In genomic region chr6:53995519-53995918, GRCm38 (mm10) we compare ENCODE assay signal across 16 mouse cellular contexts. TPM values are rescaled to one million over a fixed set of nuclear protein-coding genes. Genes with fewer than 3 reads are reported as not detected.
A peak's percentile ranks its signal among the peaks of the same experiment; 100 is the strongest.
DNase-seq lines count a peak whose midpoint lies in the region; ATAC-seq and TF ChIP-seq lines count a peak whose summit lies in the region.
"Had no signal": no experiment of that assay in that cellular context is flagged by ENCODE, and none has a peak within 500 bp of the region (broad histone marks: within the 10 kb centered on the region; RNA-seq: fewer than 3 reads in every experiment).

No protein-coding gene starts in this region.

- H3K9me3 ChIP-seq in liver, embryonic 14.5 days (ENCODE audit: control insufficient read depth, low read length), result no peaks in the 10 kb centered on the region
- H3K9me3 ChIP-seq in liver, embryonic 12.5 days (replicated peaks), result no peaks in the 10 kb centered on the region
- H3K9me3 ChIP-seq: neural tube, embryonic 12.5 days had no signal

- no peaks in the 10 kb centered on the region for H3K27me3 ChIP-seq in liver, embryonic 14.5 days (ENCODE audit: control insufficient read depth, insufficient read depth, low read length)
- H3K27me3 ChIP-seq in liver, embryonic 12.5 days (replicated peaks), result no peaks in the 10 kb centered on the region
- H3K27me3 ChIP-seq: neural tube, embryonic 12.5 days had no signal

- H3K9ac ChIP-seq in liver, embryonic 14.5 days (replicated peaks), result no peak overlapping the region
- H3K9ac ChIP-seq in liver, embryonic 12.5 days, result no peak overlapping the region
- H3K9ac ChIP-seq: neural tube, embryonic 12.5 days had no signal

- peak; percentile 34; the same call in 1 of the 2 replicates for TF ChIP-seq EP300 in liver, embryonic 14.5 days (IDR thresholded peaks at IDR 0.05; ENCODE audit: low read depth)

- DNase-seq in liver, embryonic 14.5 days (ENCODE audit: low read depth in 3 of 3, low spot score in 3 of 3), result no peak
- DNase-seq in adrenal gland, postnatal 25 days, result peak; percentile 11
- peak; percentile 21 to 24 for DNase-seq in kidney, postnatal 36 days
- no peak for DNase-seq in urinary bladder, postnatal 10 days (ENCODE audit: low spot score)
- DNase-seq in ovary, postnatal 14 days (ENCODE audit: low spot score), result no peak
- DNase-seq: cerebellum, adult 11-12 months; embryo, embryonic 11 days; heart, postnatal 14 days; right cerebral cortex, postnatal 14 days had no signal

- no peak overlapping the region for H3K4me3 ChIP-seq in liver, embryonic 14.5 days (ENCODE audit: insufficient read depth in 1 of 2, low read depth in 2 of 2, low read length in 2 of 2)
- no peak overlapping the region for H3K4me3 ChIP-seq in liver, embryonic 12.5 days
- H3K4me3 ChIP-seq: neural tube, embryonic 12.5 days had no signal

- WGBS in liver, embryonic 14.5 days (ENCODE audit: insufficient replicate concordance), result 42% methylated on average over 4 of the region's 4 CpGs
- 55% methylated on average over 4 of the region's 4 CpGs for WGBS in liver, embryonic 12.5 days (ENCODE audit: insufficient replicate concordance)

- no peak overlapping the region for H3K27ac ChIP-seq in liver, embryonic 14.5 days
- no peak overlapping the region for H3K27ac ChIP-seq in liver, embryonic 12.5 days
- H3K27ac ChIP-seq: neural tube, embryonic 12.5 days had no signal

- peaks cover 0 to 5% of the 10 kb centered on the region in 2 experiments; a peak in 1 of 4 replicates for H3K4me1 ChIP-seq in liver, embryonic 14.5 days (replicated peaks; ENCODE audit: control insufficient read depth in 2 of 2, insufficient read depth in 2 of 2, low read length in 1 of 2)
- H3K4me1 ChIP-seq in liver, embryonic 12.5 days, result no peaks in the 10 kb centered on the region
- H3K4me1 ChIP-seq: neural tube, embryonic 12.5 days had no signal

- no peaks in the 10 kb centered on the region for H3K36me3 ChIP-seq in liver, embryonic 14.5 days (replicated peaks; ENCODE audit: control insufficient read depth, insufficient read depth, low read depth)
- H3K36me3 ChIP-seq in liver, embryonic 12.5 days, result no peaks in the 10 kb centered on the region
- H3K36me3 ChIP-seq: neural tube, embryonic 12.5 days had no signal

- no peak for TF ChIP-seq CTCF in liver, embryonic 14.5 days (IDR thresholded peaks at IDR 0.05; ENCODE audit: low read depth)

- no peak overlapping the region for H3K4me2 ChIP-seq in liver, embryonic 14.5 days (ENCODE audit: low read depth)
- H3K4me2 ChIP-seq in liver, embryonic 12.5 days, result no peak overlapping the region
- H3K4me2 ChIP-seq: neural tube, embryonic 12.5 days had no signal

- no peak for ATAC-seq in liver, embryonic 14.5 days (ENCODE audit: insufficient read depth)
- ATAC-seq in liver, embryonic 12.5 days, result no peak
- ATAC-seq in megakaryocyte progenitor cell, adult 5-6 weeks (replicated peaks; ENCODE audit: poor library complexity), result peak; percentile 83
- ATAC-seq: activated CD4-positive, CD25-positive, alpha-beta regulatory T cell, adult 4 months; forebrain, embryonic 14.5 days had no signal

RNA-seq across cellular contexts. Expression of gene Cpvl, which starts 17.0 kb away (rescaled TPM):
- not detected in 2 replicates for polyA plus RNA-seq in liver, embryonic 14.5 days (2012; rRNA removed)
- polyA plus RNA-seq in liver, embryonic 14.5 days (2014; fragmentation: Nextera tagmentation; extraction: Ambion mirVana), result not detected in 2 replicates
- not detected in 2 replicates for polyA plus RNA-seq in liver, embryonic 12.5 days (2016; fragmentation: Nextera tagmentation; extraction: Ambion mirVana)
- total RNA-seq in adrenal gland, postnatal 25 days (2021), result not detected in 2 replicates
- total RNA-seq in megakaryocyte progenitor cell, adult 5-6 weeks (2015), result not detected in 2 replicates
- total RNA-seq in megakaryocyte progenitor cell, adult 5-6 weeks (2017), result 0.17 TPM in 1 of 2 replicates, not detected in the other
- total RNA-seq: heart, adult 18-20 months; heart, postnatal 14 days had no signal
- polyA plus RNA-seq: activated CD4-positive, CD25-positive, alpha-beta regulatory T cell, adult 4 months; forebrain, embryonic 14.5 days; neural tube, embryonic 12.5 days; stomach, embryonic 14.5 days had no signal

RNA-seq across cellular contexts. Expression of gene Chn2, which starts 43.8 kb away (rescaled TPM):
- polyA plus RNA-seq in liver, embryonic 14.5 days (2012; rRNA removed), result 1.3 and 1.7 TPM in 2 replicates
- polyA plus RNA-seq in liver, embryonic 14.5 days (2014; fragmentation: Nextera tagmentation; extraction: Ambion mirVana), result 4.2 and 4.3 TPM in 2 replicates
- 4.9 and 5.9 TPM in 2 replicates for polyA plus RNA-seq in liver, embryonic 12.5 days (2016; fragmentation: Nextera tagmentation; extraction: Ambion mirVana)
- total RNA-seq in adrenal gland, postnatal 25 days (2021), result 4.8 and 10.4 TPM in 2 replicates
- total RNA-seq in megakaryocyte progenitor cell, adult 5-6 weeks (2015), result 7.5 and 10.9 TPM in 2 replicates
- 8.0 and 9.5 TPM in 2 replicates for total RNA-seq in megakaryocyte progenitor cell, adult 5-6 weeks (2017)

Comparison
In these comparisons a context has a peak if more than half of its experiments do, and no peak if none do; other contexts are left out.
1. DNase-seq: peak in adrenal gland, postnatal 25 days (single experiment) and kidney, postnatal 36 days (2 of 2); none in liver, embryonic 14.5 days (0 of 3), urinary bladder, postnatal 10 days (single experiment) and ovary, postnatal 14 days (single experiment).